Mouse (Mus musculus) lung, embryonic 15.5 days (tissue): ENCODE measurements at regions not wholly inside any gene's neighbourhood (a gene's known extent, or its start where the extent isn't known, plus 50 kb on each side); places are given as distances from the start of the nearest gene placed in this dataset.

Experiments used
- ATAC-seq: fragments of 200-750 bp; cut with Nextera tagmentation; 2 replicates; pipeline ENCODE4 v1.8.0; 2017; ENCODE audit warnings: moderate number of reproducible peaks, borderline replicate concordance; ENCODE audit not compliant: low FRiP score, low TSS enrichment; ENCODE audit errors: extremely low read depth
- H3K27ac ChIP-seq: fragments of 300-500 bp; sonication (generic); 2 replicates; pipeline ENCODE4 v1.5.1; 2015; ENCODE audit warnings: moderate library complexity, mild to moderate bottlenecking, inconsistent platforms
- H3K27me3 ChIP-seq: fragments of 300-500 bp; sonication (generic); 2 replicates; pipeline ENCODE4 v1.6.1; 2015; ENCODE audit warnings: inconsistent platforms
- H3K36me3 ChIP-seq: fragments of 300-500 bp; sonication (generic); 2 replicates; pipeline ENCODE4 v1.6.1; 2015; ENCODE audit warnings: inconsistent platforms
- H3K4me1 ChIP-seq: fragments of 300-500 bp; sonication (generic); 2 replicates; pipeline ENCODE4 v1.6.1; 2015; ENCODE audit warnings: inconsistent platforms
- H3K4me2 ChIP-seq: fragments of 300-500 bp; sonication (generic); 2 replicates; pipeline ENCODE4 v1.6.1; 2015; ENCODE audit warnings: inconsistent platforms, mild to moderate bottlenecking, moderate library complexity
- H3K4me3 ChIP-seq: fragments of 300-500 bp; sonication (generic); 2 replicates; pipeline ENCODE4 v1.5.1; 2015; ENCODE audit warnings: mild to moderate bottlenecking, inconsistent platforms
- H3K9ac ChIP-seq: fragments of 300-500 bp; sonication (generic); 2 replicates; pipeline ENCODE4 v1.6.1; 2015; ENCODE audit warnings: inconsistent platforms
- H3K9me3 ChIP-seq: fragments of 300-500 bp; sonication (generic); 2 replicates; pipeline ENCODE4 v1.6.1; 2016; ENCODE audit warnings: inconsistent platforms
- WGBS: fragments of 180-500 bp; shearing (Covaris S2); methylation state at CpG from one replicate; pipeline ENCODE4 v1.1.7; 2015; 5-methylcytosine and 5-hydroxymethylcytosine counted together

DNA sequence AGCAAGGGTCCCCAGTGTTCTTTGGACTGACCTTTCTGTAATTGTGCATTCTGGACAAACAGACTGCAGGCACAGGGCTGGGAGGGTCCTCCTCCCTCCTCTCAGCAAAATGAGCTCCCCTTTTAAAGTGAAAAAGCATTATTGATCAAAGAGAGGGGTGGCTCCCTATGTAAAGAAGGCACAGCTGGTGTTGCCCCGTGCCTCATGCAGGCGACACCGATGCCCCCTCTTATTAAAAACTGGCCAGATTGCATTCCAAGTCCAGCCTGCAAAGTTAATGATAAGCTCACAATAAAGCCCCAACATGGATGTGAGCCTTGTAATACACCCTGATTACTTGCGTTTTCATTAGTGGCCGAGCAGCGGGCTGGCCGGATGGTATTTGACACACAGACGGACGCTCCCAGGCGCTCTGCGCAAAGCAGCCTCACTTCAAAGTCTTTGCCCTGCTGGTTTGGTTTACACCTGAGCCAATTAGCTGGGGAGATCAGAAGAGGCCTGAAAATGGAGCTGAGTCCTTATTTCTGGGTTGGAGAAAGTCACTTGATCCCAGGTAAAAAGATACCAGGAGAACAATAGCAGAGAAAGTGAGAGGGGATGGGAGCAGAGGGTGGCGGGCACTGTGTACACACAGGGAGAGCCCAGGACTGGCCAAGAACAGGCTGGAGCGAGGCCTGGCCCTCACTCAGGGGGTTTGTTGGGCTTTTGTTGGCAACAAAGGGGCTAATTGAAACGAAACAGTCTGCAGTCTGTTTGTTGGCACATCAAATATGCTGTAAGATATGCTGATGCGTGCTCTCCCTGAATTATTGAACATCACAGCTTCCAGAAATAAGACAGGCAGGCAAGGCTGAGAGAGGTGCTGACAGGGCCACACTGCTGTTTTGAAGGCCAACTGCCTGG lies 301.4 kb upstream of the Irx4 start:
- Histone ChIP-seq H3K4me1 (no peaks in the 10 kb centered on the region), H3K4me2 (no peak overlapping the region), H3K9me3 (no peaks in the 10 kb centered on the region), H3K36me3 (no peaks in the 10 kb centered on the region), H3K27ac (no peak overlapping the region), H3K9ac (no peak overlapping the region), H3K27me3 (no peaks in the 10 kb centered on the region), H3K4me3 (no peak overlapping the region)
- ATAC-seq = no peak
- WGBS = 18% methylated on average over 15 of the region's 15 CpGs

DNA sequence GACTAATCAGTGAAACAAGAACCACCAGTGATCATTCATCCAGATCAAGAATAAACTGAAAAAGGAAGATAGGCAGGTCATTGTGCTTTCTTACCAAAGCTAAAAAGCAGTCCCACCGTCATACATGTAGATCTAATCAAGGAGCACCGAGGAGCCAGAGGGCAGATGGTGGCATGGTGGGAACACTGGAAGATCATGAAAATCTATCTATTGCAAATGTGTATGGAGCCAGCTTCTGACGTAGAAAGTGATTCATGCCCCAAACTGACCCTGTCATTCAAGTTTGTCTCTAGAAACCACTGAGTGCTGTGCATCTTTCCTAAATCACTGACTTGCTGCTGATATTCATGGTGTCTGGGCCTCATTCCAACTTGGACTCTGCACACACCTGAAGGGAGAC lies 299.0 kb upstream of the Irx4 start:
- Histone ChIP-seq H3K9me3 (no peaks in the 10 kb centered on the region), H3K4me2 (no peak overlapping the region), H3K4me3 (no peak overlapping the region), H3K4me1 (no peaks in the 10 kb centered on the region), H3K36me3 (no peaks in the 10 kb centered on the region), H3K27ac (no peak overlapping the region), H3K27me3 (no peaks in the 10 kb centered on the region), H3K9ac (no peak overlapping the region)
- 77% methylated on average over 3 of the region's 3 CpGs for WGBS
- no peak for ATAC-seq

DNA sequence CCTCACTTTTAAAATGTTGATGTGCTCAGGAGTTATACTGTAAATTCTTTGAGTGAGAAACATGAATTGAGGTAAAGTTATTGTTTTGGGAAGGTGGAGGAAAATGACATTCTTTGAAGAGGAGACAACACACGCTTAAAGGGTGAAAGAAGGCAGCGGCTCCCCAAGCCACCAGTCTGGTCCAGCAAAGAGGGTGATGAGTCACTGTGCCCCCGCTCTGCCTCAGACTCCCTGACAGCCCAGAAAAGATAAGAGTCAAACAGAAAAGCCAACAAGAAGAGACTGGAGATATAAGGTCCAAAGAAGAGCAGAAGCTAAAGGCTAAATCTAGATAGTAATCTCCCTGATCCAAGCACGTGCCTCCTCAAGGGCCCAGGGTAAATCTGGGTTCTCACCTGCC lies 288.1 kb upstream of the Irx4 start:
- Histone ChIP-seq H3K4me1 (no peaks in the 10 kb centered on the region), H3K27me3 (no peaks in the 10 kb centered on the region), H3K4me3 (no peak overlapping the region), H3K9ac (no peak overlapping the region), H3K4me2 (no peak overlapping the region), H3K9me3 (no peaks in the 10 kb centered on the region), H3K36me3 (no peaks in the 10 kb centered on the region), H3K27ac (no peak overlapping the region)
- ATAC-seq = no peak
- 69% methylated on average over 4 of the region's 4 CpGs for WGBS

DNA sequence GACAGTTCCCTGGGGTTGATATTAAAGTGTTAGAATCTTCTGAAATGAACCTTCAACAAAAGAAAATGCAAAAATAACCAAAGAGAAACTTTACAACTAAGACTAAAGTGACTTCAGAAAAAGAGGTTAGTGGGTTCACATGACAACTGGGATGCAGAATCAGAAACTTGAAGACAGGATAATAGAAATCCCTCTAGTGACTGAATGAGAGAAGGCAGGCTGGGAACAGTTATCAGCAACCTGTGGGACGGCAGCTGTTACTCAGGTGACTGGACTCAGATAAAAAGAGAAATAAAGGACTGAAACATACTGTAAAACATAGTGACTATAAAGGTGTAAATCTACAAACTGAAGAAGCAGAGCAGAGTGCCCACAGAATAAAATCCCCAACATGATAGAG lies 287.4 kb upstream of the Irx4 start:
- H3K4me1 ChIP-seq = no peaks in the 10 kb centered on the region
- no peak overlapping the region for H3K9ac ChIP-seq
- H3K9me3 ChIP-seq = no peaks in the 10 kb centered on the region
- no peaks in the 10 kb centered on the region for H3K36me3 ChIP-seq
- no peaks in the 10 kb centered on the region for H3K27me3 ChIP-seq
- ATAC-seq = no peak
- H3K27ac ChIP-seq = no peak overlapping the region
- no peak overlapping the region for H3K4me3 ChIP-seq
- WGBS = 7% methylated on average over 1 of the region's 1 CpGs
- H3K4me2 ChIP-seq = no peak overlapping the region

DNA sequence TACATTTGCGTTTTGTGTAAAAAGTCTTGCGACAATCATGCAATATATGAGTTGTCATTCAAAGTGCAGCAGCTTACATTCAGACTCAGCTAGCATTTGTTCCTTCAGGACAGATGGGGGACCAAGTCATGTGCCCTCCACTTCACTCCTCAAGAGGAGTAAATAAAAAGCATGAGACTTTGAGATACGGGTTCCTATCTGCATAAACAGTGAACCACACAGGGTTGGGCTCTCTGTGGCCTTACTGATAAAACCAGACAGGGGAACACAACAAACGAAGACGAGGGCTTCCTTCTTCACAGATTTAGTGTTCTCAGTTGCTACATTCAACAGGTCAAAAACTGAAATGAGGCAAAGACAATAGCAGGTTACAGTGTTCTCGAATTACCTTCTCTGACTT lies 283.1 kb upstream of the Irx4 start:
- Histone ChIP-seq H3K9me3 (no peaks in the 10 kb centered on the region), H3K27ac (no peak overlapping the region), H3K36me3 (no peaks in the 10 kb centered on the region), H3K9ac (no peak overlapping the region), H3K27me3 (no peaks in the 10 kb centered on the region), H3K4me2 (no peak overlapping the region), H3K4me3 (no peak overlapping the region), H3K4me1 (no peaks in the 10 kb centered on the region)
- ATAC-seq = no peak
- 70% methylated on average over 6 of the region's 6 CpGs for WGBS

DNA sequence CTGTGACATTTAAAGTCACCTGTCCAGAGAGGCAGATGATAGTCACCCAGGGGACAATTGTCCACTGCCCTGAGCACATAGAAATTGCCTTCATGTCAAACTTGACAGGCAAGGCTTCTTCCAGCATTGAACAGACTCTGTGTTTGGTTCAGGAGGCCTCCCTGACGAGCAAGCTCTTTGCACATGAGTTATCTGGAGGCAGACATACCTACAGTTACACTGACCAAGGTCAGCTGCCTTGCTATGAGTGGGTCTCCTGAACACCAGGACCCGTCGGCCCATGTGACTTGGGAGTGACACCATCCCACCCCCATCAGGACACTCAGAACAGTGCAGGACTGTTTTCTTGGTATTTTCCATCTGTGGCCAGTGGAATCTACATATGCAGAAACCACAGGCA lies 282.3 kb upstream of the Irx4 start:
- Histone ChIP-seq H3K36me3 (no peaks in the 10 kb centered on the region), H3K9ac (no peak overlapping the region), H3K4me1 (no peaks in the 10 kb centered on the region), H3K9me3 (no peaks in the 10 kb centered on the region), H3K27ac (no peak overlapping the region), H3K4me3 (no peak overlapping the region), H3K27me3 (no peaks in the 10 kb centered on the region), H3K4me2 (no peak overlapping the region)
- no peak for ATAC-seq
- 66% methylated on average over 3 of the region's 3 CpGs for WGBS

DNA sequence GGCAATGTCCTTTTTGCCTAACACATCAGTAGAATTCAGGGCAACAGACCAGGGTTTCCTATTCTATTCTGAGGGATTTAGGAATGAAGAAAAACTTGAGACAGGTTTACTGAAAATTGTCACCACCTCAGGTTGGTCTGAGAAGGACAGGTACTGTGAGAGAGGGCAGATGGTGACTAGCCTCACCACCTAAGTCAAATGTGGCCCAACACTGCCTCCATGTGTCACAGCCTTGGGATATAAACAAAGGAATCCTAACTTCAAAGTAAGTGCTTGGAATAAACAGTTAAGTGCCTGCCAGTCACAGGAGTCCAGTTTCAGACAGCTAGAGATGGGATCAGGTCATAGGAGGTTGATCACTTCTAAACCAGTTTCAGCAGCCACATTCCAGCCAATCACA lies 281.3 kb upstream of the Irx4 start:
- Histone ChIP-seq H3K4me2 (no peak overlapping the region), H3K9me3 (no peaks in the 10 kb centered on the region), H3K4me1 (no peaks in the 10 kb centered on the region), H3K36me3 (no peaks in the 10 kb centered on the region), H3K27ac (no peak overlapping the region), H3K9ac (no peak overlapping the region), H3K27me3 (no peaks in the 10 kb centered on the region), H3K4me3 (no peak overlapping the region)
- no peak for ATAC-seq

DNA sequence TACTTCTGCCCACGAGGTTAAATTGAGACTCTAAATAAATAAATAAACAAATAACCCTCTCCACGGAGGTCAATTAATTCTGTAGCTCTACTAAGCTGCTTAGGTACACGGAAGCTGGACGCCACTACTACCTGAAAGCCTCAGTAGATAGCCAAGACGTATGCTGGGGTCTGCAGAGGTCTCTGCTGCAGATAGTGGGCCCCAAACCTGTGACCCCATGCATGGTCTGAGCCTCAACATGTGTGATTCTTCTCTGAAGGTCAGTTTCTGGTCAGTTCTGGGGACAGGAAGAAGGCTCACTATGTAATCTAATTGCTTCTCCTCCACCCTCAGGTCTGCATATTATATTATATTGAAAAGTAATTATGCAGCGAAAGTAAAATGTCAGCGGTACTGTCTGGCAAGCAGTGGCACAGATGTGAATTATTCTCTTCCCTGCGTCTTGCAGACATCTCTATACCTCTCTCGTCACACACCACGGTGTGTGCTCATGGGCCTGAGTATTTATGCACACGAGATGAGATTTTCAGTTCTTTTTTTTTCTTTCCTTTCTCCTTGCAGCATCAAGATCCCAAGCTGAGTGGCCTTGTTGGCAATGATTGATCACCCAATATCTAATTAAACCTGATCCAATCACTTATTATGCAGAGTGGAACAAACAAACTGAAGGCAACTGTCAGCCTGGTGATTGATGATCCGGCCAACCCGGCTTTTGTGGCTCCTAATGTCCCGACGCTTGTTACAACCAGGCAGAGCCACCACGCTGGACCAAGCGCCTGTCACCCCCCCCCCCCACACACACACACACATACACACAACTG lies 267.5 kb upstream of the Irx4 start:
- no peak overlapping the region for H3K9ac ChIP-seq
- 26% methylated on average over 17 of the region's 17 CpGs for WGBS
- no peaks in the 10 kb centered on the region for H3K9me3 ChIP-seq
- no peaks in the 10 kb centered on the region for H3K27me3 ChIP-seq
- H3K4me3 ChIP-seq = no peak overlapping the region
- no peak overlapping the region for H3K27ac ChIP-seq
- no peak for ATAC-seq
- H3K4me1 ChIP-seq = no peaks in the 10 kb centered on the region
- H3K36me3 ChIP-seq = no peaks in the 10 kb centered on the region
- no peak overlapping the region for H3K4me2 ChIP-seq

DNA sequence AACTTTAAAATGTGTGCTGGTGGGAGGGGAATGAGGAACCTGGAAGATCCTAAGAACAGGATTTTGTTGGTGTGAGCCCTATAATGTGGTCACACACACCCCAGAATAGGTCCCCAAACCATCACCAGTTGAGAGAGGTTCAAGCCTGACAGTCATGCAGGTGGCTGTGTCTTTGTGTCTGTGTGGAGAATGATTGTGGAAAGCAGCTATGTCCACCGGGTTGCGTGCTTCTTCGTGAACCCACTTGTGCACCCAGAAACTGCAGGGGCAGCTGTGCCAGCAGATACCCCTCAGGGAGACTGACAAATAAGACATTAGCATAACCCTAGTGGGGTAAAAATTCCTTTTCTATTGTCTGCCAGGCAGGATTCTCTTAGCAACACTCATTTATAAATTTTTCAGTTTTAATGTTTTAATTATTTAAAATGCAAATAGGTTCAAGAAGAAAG lies 266.8 kb upstream of the Irx4 start:
- WGBS = 73% methylated on average over 3 of the region's 3 CpGs
- no peak for ATAC-seq
- H3K9ac ChIP-seq = no peak overlapping the region
- no peak overlapping the region for H3K4me3 ChIP-seq
- H3K9me3 ChIP-seq = no peaks in the 10 kb centered on the region
- no peak overlapping the region for H3K27ac ChIP-seq
- no peaks in the 10 kb centered on the region for H3K27me3 ChIP-seq
- no peaks in the 10 kb centered on the region for H3K36me3 ChIP-seq
- H3K4me1 ChIP-seq = no peaks in the 10 kb centered on the region
- H3K4me2 ChIP-seq = no peak overlapping the region

DNA sequence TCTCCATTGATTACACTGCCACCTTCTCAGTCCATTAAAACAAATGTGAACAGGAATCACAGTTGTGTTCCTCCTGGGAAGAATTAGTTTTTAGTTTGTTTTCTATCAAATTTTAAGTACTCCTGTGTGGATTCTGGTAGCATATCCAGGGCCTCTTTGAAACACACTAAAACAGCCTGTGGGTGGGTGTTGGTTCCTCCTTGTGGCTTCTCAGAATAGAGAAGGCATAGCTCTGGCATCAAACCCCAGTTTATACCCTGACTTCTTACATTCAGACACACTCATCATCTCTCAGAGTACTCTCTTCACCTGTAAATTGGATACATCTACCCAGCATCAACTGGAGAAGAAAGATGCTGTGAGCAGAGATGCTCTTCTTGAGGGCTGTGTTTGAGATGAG lies 265.7 kb upstream of the Irx4 start:
- Histone ChIP-seq H3K36me3 (no peaks in the 10 kb centered on the region), H3K27me3 (no peaks in the 10 kb centered on the region), H3K9ac (no peak overlapping the region), H3K4me1 (no peaks in the 10 kb centered on the region), H3K9me3 (no peaks in the 10 kb centered on the region), H3K27ac (no peak overlapping the region), H3K4me3 (no peak overlapping the region), H3K4me2 (no peak overlapping the region)
- no peak for ATAC-seq

DNA sequence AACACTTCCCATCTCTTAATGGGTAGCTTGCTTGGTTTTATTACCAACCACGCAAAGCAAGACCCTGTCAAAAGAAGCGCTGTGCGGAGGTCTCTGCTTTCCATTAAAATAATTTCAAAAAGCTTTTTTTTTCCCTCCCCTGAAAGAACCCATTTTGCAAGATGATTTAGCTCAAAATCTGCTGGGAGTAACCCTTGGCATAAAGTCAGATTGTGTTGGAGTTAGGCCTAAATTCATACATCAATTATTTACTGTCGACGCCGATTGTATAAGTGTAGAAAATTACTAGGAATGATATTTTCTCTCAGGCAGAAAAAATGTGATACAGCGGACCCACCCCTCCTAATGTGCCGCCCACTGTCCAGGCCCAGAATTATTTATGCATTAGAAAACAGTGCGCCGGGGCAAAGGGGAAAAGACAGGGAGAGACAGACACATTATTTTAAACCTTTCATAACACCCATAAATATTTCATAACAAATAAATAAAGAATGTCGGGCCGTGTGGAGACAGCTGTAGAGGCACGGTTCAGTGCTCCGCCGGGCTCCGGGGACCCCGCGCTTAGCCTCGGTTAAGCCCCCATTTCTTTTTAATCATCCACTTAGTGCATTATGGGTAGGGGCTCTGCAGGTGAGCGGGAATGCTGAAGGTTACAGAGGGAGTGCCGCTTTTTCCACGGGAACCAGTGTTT lies 251.3 kb upstream of the Irx4 start:
- Histone ChIP-seq H3K36me3 (no peaks in the 10 kb centered on the region), H3K9me3 (no peaks in the 10 kb centered on the region), H3K4me2 (no peak overlapping the region), H3K27me3 (no peaks in the 10 kb centered on the region), H3K4me1 (no peaks in the 10 kb centered on the region), H3K4me3 (no peak overlapping the region), H3K27ac (no peak overlapping the region), H3K9ac (no peak overlapping the region)
- no peak for ATAC-seq
- WGBS = 43% methylated on average over 22 of the region's 22 CpGs
